Mouse (Mus musculus) embryonic facial prominence, embryonic 11.5 days (tissue): ENCODE data around the gene Lrrc31. TPM values are rescaled to one million over a fixed set of nuclear protein-coding genes. Genes with fewer than 3 reads are reported as not detected.

Experiments
- ATAC-seq: fragments of 200-750 bp; cut with Nextera tagmentation; replicated peaks from 2 replicates; pipeline ENCODE4 v1.8.0; 2017; ENCODE audit warnings: low read depth; ENCODE audit not compliant: insufficient number of reproducible peaks, low FRiP score, low TSS enrichment
- DNase-seq: peaks from one replicate; pipeline ENCODE4 v3.0.0-alpha.2; 2015; ENCODE audit warnings: low spot score
- H3K27ac ChIP-seq: fragments of 300-500 bp; sonication (generic); replicated peaks from 2 replicates; pipeline ENCODE4 v1.5.1; 2014; ENCODE audit warnings: mild to moderate bottlenecking, low read depth, low read length, control low read depth
- H3K27me3 ChIP-seq: fragments of 300-500 bp; sonication (generic); 2 replicates; pipeline ENCODE4 v1.6.1; 2014; ENCODE audit warnings: mild to moderate bottlenecking, low read length, moderate library complexity, mixed read lengths; ENCODE audit not compliant: control insufficient read depth, insufficient read depth
- H3K36me3 ChIP-seq: fragments of 300-500 bp; sonication (generic); replicated peaks from 2 replicates; pipeline ENCODE4 v1.6.1; 2014; ENCODE audit warnings: low read depth, mild to moderate bottlenecking, low read length, moderate library complexity, mixed read lengths; ENCODE audit not compliant: control insufficient read depth, insufficient read depth
- H3K4me1 ChIP-seq: fragments of 300-500 bp; sonication (generic); 2 replicates; pipeline ENCODE4 v1.6.1; 2014; ENCODE audit warnings: low read length, mixed read lengths; ENCODE audit not compliant: control insufficient read depth, insufficient read depth
- H3K4me2 ChIP-seq: fragments of 300-500 bp; sonication (generic); 2 replicates; pipeline ENCODE4 v1.6.1; 2014; ENCODE audit warnings: low read depth, mild to moderate bottlenecking, control low read depth, low read length, moderate library complexity
- H3K4me3 ChIP-seq: fragments of 300-500 bp; sonication (generic); 2 replicates; pipeline ENCODE4 v1.5.1; 2014; ENCODE audit warnings: low read depth, low read length, control low read depth
- H3K9ac ChIP-seq: fragments of 300-500 bp; sonication (generic); replicated peaks from 2 replicates; pipeline ENCODE4 v1.6.1; 2014; ENCODE audit warnings: mild to moderate bottlenecking, control low read depth, low read length
- H3K9me3 ChIP-seq: fragments of 300-500 bp; sonication (generic); replicated peaks from 2 replicates; pipeline ENCODE4 v1.6.1; 2016; ENCODE audit warnings: mild to moderate bottlenecking, low read length, inconsistent platforms, mixed read lengths; ENCODE audit not compliant: control insufficient read depth
- WGBS: fragments of 180-500 bp; shearing (Covaris S2); extraction: QIAGEN DNeasy Blood & Tissue Kit; methylation state at CpG from one replicate; pipeline ENCODE4 v1.1.7; 2014; 5-methylcytosine and 5-hydroxymethylcytosine counted together
- polyA plus RNA-seq: library from polyadenylated mRNA; unstranded; fragments of >200 nt; fragmentation: Nextera tagmentation; extraction: Ambion mirVana; gene quantifications from 2 replicates; pipeline ENCODE4 v1.2.1, GENCODE M21; 2014

Lrrc31 gene
- polyA plus RNA-seq, 1 experiment from 2014 or later, result not detected

DNA sequence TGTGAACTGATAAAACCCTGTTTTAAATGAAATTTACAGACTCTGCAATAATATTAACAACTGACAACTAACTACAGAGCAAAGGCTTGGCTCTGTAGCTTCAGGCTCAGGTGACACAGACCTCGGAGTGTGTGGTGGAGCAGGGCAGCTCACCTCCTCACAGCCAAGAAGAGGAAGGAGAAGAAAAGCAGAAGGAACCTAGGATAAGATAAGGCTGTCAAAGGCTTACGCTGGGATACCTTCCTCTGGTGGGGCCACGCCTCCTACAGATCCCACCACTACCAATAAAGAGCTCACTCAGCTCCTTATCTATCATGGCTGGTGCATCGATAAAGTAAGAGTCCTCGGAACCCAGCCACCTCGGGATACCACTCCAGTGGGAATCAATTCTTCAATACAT, 16.5 kb downstream of the Lrrc31 start:
- no peak overlapping the region for H3K4me3 ChIP-seq
- H3K4me1 ChIP-seq, result no peaks in the 10 kb centered on the region
- no peak overlapping the region for H3K27ac ChIP-seq
- H3K27me3 ChIP-seq, result no peaks in the 10 kb centered on the region
- H3K9me3 ChIP-seq, result no peaks in the 10 kb centered on the region
- no peak overlapping the region for H3K4me2 ChIP-seq
- ATAC-seq (no peak), DNase-seq (no peak)
- no peaks in the 10 kb centered on the region for H3K36me3 ChIP-seq
- WGBS, result 86% methylated on average over 6 of the region's 6 CpGs
- H3K9ac ChIP-seq, result no peak overlapping the region

DNA sequence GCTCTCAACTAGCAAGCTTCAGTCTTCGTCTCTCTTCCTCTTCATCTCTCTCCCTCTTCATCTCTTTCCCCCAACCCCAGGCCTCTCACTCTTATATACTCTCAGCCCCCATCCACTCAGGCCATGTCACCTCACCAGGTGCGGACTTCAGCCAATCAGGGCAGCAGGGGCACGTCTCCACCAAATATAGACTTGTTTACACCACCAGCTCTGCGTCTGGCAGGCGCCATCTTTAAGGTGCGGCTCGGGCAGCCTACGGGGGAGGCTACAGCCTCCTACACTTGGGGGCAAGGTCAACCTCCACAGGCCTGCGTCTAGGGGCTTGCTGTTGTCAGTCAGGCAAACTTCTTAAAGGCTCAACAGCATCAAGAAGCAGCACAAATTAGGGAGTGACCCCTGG, 41.2 kb downstream of the Lrrc31 start:
- WGBS, result 83% methylated on average over 9 of the region's 9 CpGs
- no peak for DNase-seq
- Histone ChIP-seq H3K4me2 (no peak overlapping the region), H3K4me1 (no peaks in the 10 kb centered on the region), H3K4me3 (no peak overlapping the region), H3K9ac (no peak overlapping the region), H3K27ac (no peak overlapping the region), H3K27me3 (no peaks in the 10 kb centered on the region), H3K36me3 (no peaks in the 10 kb centered on the region), H3K9me3 (no peaks in the 10 kb centered on the region)
- no peak for ATAC-seq

DNA sequence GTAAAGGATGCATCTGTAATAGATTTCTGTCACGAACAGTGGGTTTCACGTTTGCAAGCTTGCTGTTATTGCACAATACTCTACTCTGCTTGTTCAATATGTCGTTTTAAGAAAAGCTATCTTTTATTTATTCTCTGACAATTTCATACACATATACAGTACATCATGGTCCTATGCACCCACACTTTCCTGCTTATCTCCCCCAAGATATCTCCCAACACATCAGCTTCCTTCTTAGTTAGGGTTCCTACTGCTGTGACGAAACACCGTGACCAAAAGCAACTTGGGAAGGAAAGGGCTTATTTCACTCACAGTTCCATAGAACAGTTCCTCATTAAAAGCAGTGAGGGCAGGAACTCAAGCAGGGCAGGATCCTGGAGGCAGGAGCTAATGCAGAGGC, 43.7 kb downstream of the Lrrc31 start:
- Histone ChIP-seq H3K4me1 (no peaks in the 10 kb centered on the region), H3K27ac (no peak overlapping the region), H3K4me3 (no peak overlapping the region), H3K4me2 (no peak overlapping the region), H3K27me3 (no peaks in the 10 kb centered on the region), H3K36me3 (no peaks in the 10 kb centered on the region), H3K9me3 (no peaks in the 10 kb centered on the region), H3K9ac (no peak overlapping the region)
- ATAC-seq (no peak), DNase-seq (no peak)
- WGBS, result 91% methylated on average over 5 of the region's 5 CpGs

- Histone ChIP-seq H3K4me1 (peaks cover 5% of the 10 kb centered on the region; the same call in 1 of the 2 replicates), H3K27me3 (peaks cover 8% of the 10 kb centered on the region), H3K9ac (peak overlapping the region; percentile 37), H3K4me2 (peak overlapping the region; percentile 78), H3K36me3 (no peaks in the 10 kb centered on the region), H3K4me3 (peak overlapping the region; percentile 38), H3K9me3 (no peaks in the 10 kb centered on the region), H3K27ac (no peak overlapping the region)
- WGBS, result under 1% methylated on average over 41 of the region's 41 CpGs
- ATAC-seq (peak; percentile 46; the same call in 1 of the 2 replicates), DNase-seq (peak; percentile 45)
These were observed 49.4 kb downstream of the Lrrc31 start for GRCm38 (mm10) chr3:30650062-30650841.

- Histone ChIP-seq H3K27ac (no peak overlapping the region), H3K4me2 (no peak overlapping the region), H3K4me1 (peaks cover 5% of the 10 kb centered on the region; the same call in 1 of the 2 replicates), H3K27me3 (peaks cover 8% of the 10 kb centered on the region), H3K9ac (no peak overlapping the region), H3K36me3 (no peaks in the 10 kb centered on the region), H3K9me3 (no peaks in the 10 kb centered on the region), H3K4me3 (no peak overlapping the region)
- DNase-seq (no peak), ATAC-seq (no peak)
- 92% methylated on average over 2 of the region's 2 CpGs for whole genome bisulfite sequencing
These were observed 51.2 kb downstream of the Lrrc31 start for GRCm38 (mm10) chr3:30648466-30648865.

- DNase-seq, result peak; percentile 89
- ATAC-seq, result peak; percentile 88
- Histone ChIP-seq H3K27ac (no peak within 1 kb of the TSS), H3K9me3 (no peaks in the 10 kb centered on the region), H3K9ac (peak within 1 kb of the TSS; percentile 61), H3K27me3 (peaks cover 8% of the 10 kb centered on the region), H3K4me3 (peak within 1 kb of the TSS; percentile 35), H3K4me1 (peaks cover 5% of the 10 kb centered on the region; the same call in 1 of the 2 replicates), H3K4me2 (peak within 1 kb of the TSS; percentile 74), H3K36me3 (no peaks in the 10 kb centered on the region)
- 1% methylated on average over 25 of the region's 25 CpGs for WGBS
These were observed 52.1 kb downstream of the Lrrc31 start, which contains the start of gene Lrrc34 for GRCm38 (mm10) chr3:30647440-30648090. Gene Lrrc34 (minus strand): TSS chr3:30647869.

- H3K4me1 ChIP-seq, result peaks cover 5% of the 10 kb centered on the region; the same call in 1 of the 2 replicates
- H3K27ac ChIP-seq, result no peak overlapping the region
- H3K9me3 ChIP-seq, result no peaks in the 10 kb centered on the region
- no peak overlapping the region for H3K9ac ChIP-seq
- 38% methylated on average over 8 of the region's 8 CpGs for WGBS
- no peak for ATAC-seq
- H3K4me3 ChIP-seq, result no peak overlapping the region
- no peak overlapping the region for H3K4me2 ChIP-seq
- peaks cover 8% of the 10 kb centered on the region for H3K27me3 ChIP-seq
- no peaks in the 10 kb centered on the region for H3K36me3 ChIP-seq
- peak; percentile 17 for DNase-seq
These were observed 52.9 kb downstream of the Lrrc31 start for GRCm38 (mm10) chr3:30646761-30647160.

DNA sequence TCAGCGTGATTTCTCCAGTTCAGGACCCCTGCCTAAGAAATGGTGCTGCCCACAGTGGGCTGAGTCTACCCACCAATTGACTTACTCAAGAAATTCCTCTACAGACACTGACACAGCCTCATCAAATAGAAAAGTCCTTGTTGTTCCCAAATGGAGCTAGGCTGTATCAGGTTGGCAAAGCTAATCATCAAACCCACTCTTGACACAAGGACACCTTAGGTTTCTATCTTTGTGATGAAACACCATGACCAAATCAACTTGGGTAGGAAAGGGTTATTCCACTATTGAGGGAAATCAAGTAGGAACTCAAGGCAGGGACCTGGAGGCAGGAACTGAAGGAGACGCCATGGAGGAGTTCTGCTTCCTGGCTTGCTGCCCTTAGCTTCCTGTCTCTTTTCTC, 55.4 kb downstream of the Lrrc31 start, which contains the start of gene Lrriq4:
TSS of gene Lrriq4 (plus strand) at position 301 of the 400 bp plus-strand sequence.
- Histone ChIP-seq H3K9ac (no peak within 1 kb of the TSS), H3K36me3 (no peaks in the 10 kb centered on the region), H3K4me2 (no peak within 1 kb of the TSS), H3K27me3 (peaks cover under 1% of the 10 kb centered on the region; the same call in 1 of the 2 replicates), H3K9me3 (no peaks in the 10 kb centered on the region), H3K27ac (no peak within 1 kb of the TSS), H3K4me3 (no peak within 1 kb of the TSS), H3K4me1 (peaks cover 2% of the 10 kb centered on the region; the same call in 1 of the 2 replicates)
- ATAC-seq (no peak), DNase-seq (no peak)
- 73% methylated on average over 2 of the region's 2 CpGs for WGBS
